In the genomic region with DNA sequence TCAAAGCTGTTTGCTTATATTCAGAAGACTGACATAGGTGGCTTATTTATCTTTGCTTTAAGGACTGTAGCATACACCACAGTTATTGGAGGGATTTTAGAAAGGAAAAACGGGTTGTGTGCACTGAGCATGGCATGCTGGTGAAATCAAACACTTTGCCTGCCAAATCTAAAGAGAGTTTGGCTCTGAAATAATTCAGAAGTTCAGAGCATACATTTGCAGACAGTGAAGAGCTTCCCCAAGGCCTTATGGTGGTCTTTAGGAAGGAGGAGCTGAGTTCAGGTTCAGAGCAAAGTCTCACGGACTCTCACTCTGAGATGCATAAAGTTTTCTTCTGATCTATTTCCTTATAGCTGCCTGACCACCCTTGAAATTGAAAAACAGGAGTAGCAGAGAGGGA, we compare ENCODE assay signal across 8 mouse cellular contexts. TPM values are rescaled to one million over a fixed set of nuclear protein-coding genes. Genes with fewer than 3 reads are reported as not detected.
A peak's percentile ranks its signal among the peaks of the same experiment; 100 is the strongest.
DNase-seq lines count a peak whose midpoint lies in the region; ATAC-seq and TF ChIP-seq lines count a peak whose summit lies in the region.

Gene Spock3, plus strand, starts transcription at position 301 of the 400 bp plus-strand sequence.

- peak within 1 kb of the TSS; percentile 74 for H3K9ac ChIP-seq in limb, embryonic 13.5 days
- H3K9ac ChIP-seq in stomach, postnatal 0 days (ENCODE audit: low read length) = no peak within 1 kb of the TSS

- TF ChIP-seq CTCF in gastrocnemius, adult 2 months (IDR thresholded peaks at IDR 0.05) = no peak
- no peak for TF ChIP-seq CTCF in stomach, postnatal 0 days (IDR thresholded peaks at IDR 0.05; ENCODE audit: low read depth)

- intact Hi-C loops in gastrocnemius, adult 2 months (cut with DNase I) = no loop called here

- H3K4me2 ChIP-seq in limb, embryonic 13.5 days (replicated peaks) = peak within 1 kb of the TSS; percentile 95
- peak within 1 kb of the TSS; percentile 76 for H3K4me2 ChIP-seq in stomach, postnatal 0 days (replicated peaks; ENCODE audit: low read depth)

- peak; percentile 5; the same call in 1 of the 2 replicates for ATAC-seq in limb, embryonic 13.5 days (ENCODE audit: low FRiP score, low read depth)
- no peak for ATAC-seq in stomach, postnatal 0 days (ENCODE audit: low FRiP score, low TSS enrichment)

- H3K27ac ChIP-seq in gastrocnemius, adult 2 months = no peak within 1 kb of the TSS
- no peak within 1 kb of the TSS for H3K27ac ChIP-seq in limb, embryonic 13.5 days
- no peak within 1 kb of the TSS for H3K27ac ChIP-seq in stomach, postnatal 0 days (replicated peaks)

- no peak for DNase-seq in gastrocnemius, adult 2 months
- DNase-seq in gastrocnemius, postnatal 4 days (ENCODE audit: low spot score in 2 of 2) = no peak
- no peak for DNase-seq in urinary bladder, adult 2 months (ENCODE audit: low spot score)
- DNase-seq in urinary bladder, postnatal 14 days (ENCODE audit: low spot score) = no peak
- DNase-seq in stomach, postnatal 0 days (ENCODE audit: low spot score) = no peak
- DNase-seq in right cerebral cortex, postnatal 10 days (ENCODE audit: low spot score in 2 of 2) = no peak
- DNase-seq in spleen, adult 18-20 months = no peak

- H3K4me3 ChIP-seq in gastrocnemius, adult 2 months = peak within 1 kb of the TSS; percentile 61
- peak within 1 kb of the TSS; percentile 64 for H3K4me3 ChIP-seq in limb, embryonic 13.5 days
- H3K4me3 ChIP-seq in stomach, postnatal 0 days (ENCODE audit: low read depth, low read length) = peak within 1 kb of the TSS; percentile 41

- no peaks in the 10 kb centered on the region for H3K9me3 ChIP-seq in limb, embryonic 13.5 days
- H3K9me3 ChIP-seq in stomach, postnatal 0 days (ENCODE audit: control insufficient read depth, low read length) = no peaks in the 10 kb centered on the region

- no peaks in the 10 kb centered on the region for H3K36me3 ChIP-seq in limb, embryonic 13.5 days
- H3K36me3 ChIP-seq in stomach, postnatal 0 days (ENCODE audit: control insufficient read depth, insufficient read depth, low read length) = no peaks in the 10 kb centered on the region

- 35% methylated on average over 2 of the region's 2 CpGs for WGBS in limb, embryonic 13.5 days
- 34% methylated on average over 2 of the region's 2 CpGs for WGBS in stomach, postnatal 0 days

- H3K4me1 ChIP-seq in limb, embryonic 13.5 days = peaks cover 9% of the 10 kb centered on the region; the same call in 1 of the 2 replicates
- peaks cover 5% of the 10 kb centered on the region; the same call in 1 of the 2 replicates for H3K4me1 ChIP-seq in stomach, postnatal 0 days (replicated peaks; ENCODE audit: control insufficient read depth, insufficient read depth)

- TF ChIP-seq EP300 in stomach, postnatal 0 days (optimal IDR thresholded peaks at IDR 0.05) = no peak

- no peaks in the 10 kb centered on the region; the same call in 1 of the 2 replicates for H3K27me3 ChIP-seq in limb, embryonic 13.5 days
- no peaks in the 10 kb centered on the region for H3K27me3 ChIP-seq in stomach, postnatal 0 days (ENCODE audit: control insufficient read depth, insufficient read depth, low read length)

RNA-seq across cellular contexts. Expression of gene Spock3, which starts in this region (rescaled TPM):
- total RNA-seq in gastrocnemius, adult 2 months (2021) = under 1 TPM; 0.18 to 0.33 TPM
- total RNA-seq in gastrocnemius, postnatal 4 days (2021) = 1 to 10 TPM; 2.6 to 3.6 TPM
- 17.5 and 18.9 TPM in 2 replicates for polyA plus RNA-seq in urinary bladder, adult 2 months (2012; rRNA removed)
- 15.4 and 16.5 TPM in 2 replicates for polyA plus RNA-seq in limb, embryonic 13.5 days (2015; fragmentation: Nextera tagmentation; extraction: Ambion mirVana)
- 4.5 and 5.3 TPM in 2 replicates for polyA plus RNA-seq in stomach, postnatal 0 days (2015; fragmentation: Nextera tagmentation; extraction: Ambion mirVana)
